Mouse (Mus musculus) neural tube, embryonic 11.5 days (tissue): ENCODE results near the gene Spock2. TPM values are rescaled to one million over a fixed set of nuclear protein-coding genes. Genes with fewer than 3 reads are reported as not detected.

Experiments
- microRNA-seq: library from miRNA; unstranded; fragments of <30 nt; microRNA quantifications from one replicate; pipeline ENCODE4, GENCODE M21; 2016
- polyA plus RNA-seq: library from polyadenylated mRNA; unstranded; fragments of >200 nt; fragmentation: Nextera tagmentation; extraction: Ambion mirVana; gene quantifications from 2 replicates; pipeline ENCODE4 v1.2.1, GENCODE M21; 2014

Gene Spock2
- polyA plus RNA-seq, 1 experiment from 2014 or later: 40.1 TPM

Small RNAs within 50 kb of the gene (microRNA-seq; reads per million reads assigned to microRNA genes)
- gene Mir6906: not detected

Other genes starting within 250 kb of the Spock2 start
- 24.9 and 27.3 TPM in 2 replicates for gene Dnajb12, start 226.7 kb upstream of the Spock2 start, polyA plus RNA-seq
- 5.2 and 7.0 TPM in 2 replicates for gene Ddit4, start 154.4 kb upstream of the Spock2 start, polyA plus RNA-seq
- gene Ascc1, start 103.4 kb upstream of the Spock2 start, polyA plus RNA-seq: 34.9 and 35.4 TPM in 2 replicates
- gene Anapc16, start 103.1 kb upstream of the Spock2 start, polyA plus RNA-seq: 89.1 and 90.4 TPM in 2 replicates
- gene Chst3, start 113.0 kb downstream of the Spock2 start, polyA plus RNA-seq: 1.6 and 1.7 TPM in 2 replicates
- 79.6 and 84.2 TPM in 2 replicates for gene Psap, start 171.4 kb downstream of the Spock2 start, polyA plus RNA-seq
- gene Vsir, start 240.6 kb downstream of the Spock2 start, polyA plus RNA-seq: 1.6 and 3.7 TPM in 2 replicates